Mouse (Mus musculus): ENCODE measurements around the gene Alx3. TPM values are rescaled to one million over a fixed set of nuclear protein-coding genes. Genes with fewer than 3 reads are reported as not detected.

Alx3 gene
- total and polyA plus RNA-seq, 3 experiments: not detected

DNA sequence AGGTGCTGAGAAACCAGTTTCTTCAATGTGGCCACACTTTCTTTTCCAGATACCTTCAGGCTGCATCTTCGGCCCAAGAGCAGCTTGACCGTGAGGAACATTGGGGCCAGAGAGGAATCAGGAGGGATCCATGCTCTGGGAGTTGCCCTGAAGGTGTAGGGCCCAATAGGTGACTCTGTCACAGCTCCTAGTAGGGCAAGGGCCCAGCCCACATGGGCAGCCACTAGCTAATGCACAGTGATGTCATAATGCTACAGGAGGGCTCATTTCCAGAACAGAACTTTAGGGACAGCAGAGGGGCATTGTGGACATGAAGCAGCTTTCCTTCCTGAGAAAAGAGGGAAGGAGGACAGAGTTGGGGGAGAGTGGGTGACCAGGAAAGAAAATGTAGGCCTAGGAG is 40.0 kb upstream of the Alx3 start, which contains the start of gene Ubl4b:
Gene Ubl4b, minus strand, starts transcription at position 232 of the 400 bp plus-strand sequence.
- H3K9ac ChIP-seq (ENCODE audit: low read depth, low read length): no peak within 1 kb of the TSS
- H3K27ac ChIP-seq: no peak within 1 kb of the TSS
- H3K36me3 ChIP-seq (ENCODE audit: control insufficient read depth, insufficient read depth, low read length): no peaks in the 10 kb centered on the region
- H3K4me3 ChIP-seq: no peak within 1 kb of the TSS
- intact Hi-C loops (cut with DNase I): loop anchor here (5.0 kb wide), 2 partner anchors 57 to 73 kb away; no protein-coding TSS in a partner anchor
- TF ChIP-seq POLR2A (IDR thresholded peaks at IDR 0.05; ENCODE audit: insufficient read depth, low read depth, low read length): no peak
- TF ChIP-seq CTCF (IDR thresholded peaks at IDR 0.05): no peak
- no peak for TF ChIP-seq EP300 (IDR thresholded peaks at IDR 0.05; ENCODE audit: insufficient read depth, low read depth, low read length)
- H3K79me2 ChIP-seq (replicated peaks; ENCODE audit: control insufficient read depth, insufficient read depth, low read length): no peaks in the 10 kb centered on the region
- H3K27me3 ChIP-seq (ENCODE audit: control insufficient read depth, insufficient read depth, low read length): no peaks in the 10 kb centered on the region
- DNase-seq: no peak
- 91% methylated on average over 2 of the region's 2 CpGs for WGBS
- H3K4me1 ChIP-seq (ENCODE audit: control insufficient read depth, insufficient read depth, low read length): no peaks in the 10 kb centered on the region

DNA sequence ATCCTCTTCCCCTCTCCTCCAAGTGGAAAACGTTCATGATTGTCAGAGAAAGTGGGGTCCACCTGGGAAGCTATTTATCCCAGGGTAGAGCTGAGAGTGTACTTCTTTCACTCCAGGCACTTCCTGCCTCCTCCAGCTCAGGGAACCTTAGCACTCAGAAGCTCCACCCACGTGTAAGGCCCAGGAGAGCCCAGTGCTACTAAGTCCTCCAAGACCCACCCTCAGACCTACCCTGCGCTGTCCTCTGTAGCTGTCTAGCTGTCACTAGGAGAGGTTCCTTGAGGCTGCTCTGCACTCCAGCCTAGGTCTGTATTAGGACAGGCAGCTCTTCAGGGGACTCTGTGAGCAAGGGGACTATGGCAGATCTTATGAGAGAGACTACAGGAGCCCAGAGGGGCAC is 36.1 kb upstream of the Alx3 start:
- Histone ChIP-seq H3K4me3 (no peak overlapping the region), H3K9ac (ENCODE audit: low read depth, low read length) (no peak overlapping the region), H3K27ac (no peak overlapping the region), H3K27me3 (ENCODE audit: control insufficient read depth, insufficient read depth, low read length) (no peaks in the 10 kb centered on the region), H3K4me1 (ENCODE audit: control insufficient read depth, insufficient read depth, low read length) (no peaks in the 10 kb centered on the region), H3K79me2 (replicated peaks; ENCODE audit: control insufficient read depth, insufficient read depth, low read length) (no peaks in the 10 kb centered on the region), H3K36me3 (ENCODE audit: control insufficient read depth, insufficient read depth, low read length) (no peaks in the 10 kb centered on the region)
- intact Hi-C loops (cut with DNase I): loop anchor here (1.0 to 5.0 kb wide), 3 partner anchors 21 to 76 kb away; no protein-coding TSS in a partner anchor
- WGBS: 49% methylated on average over 3 of the region's 3 CpGs
- TF ChIP-seq CTCF (IDR thresholded peaks at IDR 0.05) (no peak), EP300 (IDR thresholded peaks at IDR 0.05; ENCODE audit: insufficient read depth, low read depth, low read length) (no peak), POLR2A (IDR thresholded peaks at IDR 0.05; ENCODE audit: insufficient read depth, low read depth, low read length) (no peak)
- DNase-seq: no peak

DNA sequence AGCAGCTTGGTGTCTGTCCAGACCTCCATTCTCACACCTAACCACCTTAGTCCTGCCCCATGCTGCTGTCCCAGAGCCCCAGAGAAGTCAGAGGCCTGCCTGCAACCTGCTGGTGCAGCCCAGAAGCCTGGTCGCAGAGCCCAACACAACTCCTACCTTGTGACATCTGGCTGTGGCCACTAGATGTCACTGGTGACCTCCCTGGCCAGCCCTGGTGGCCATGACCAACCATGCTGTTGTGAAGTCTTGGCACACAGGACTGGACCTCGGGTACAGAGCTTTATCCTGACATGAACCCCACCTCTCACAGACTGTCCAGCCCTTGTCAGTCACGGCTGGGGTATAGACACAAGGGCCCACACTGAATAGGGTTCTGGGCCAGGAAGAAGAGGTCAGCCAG is 35.6 kb upstream of the Alx3 start:
- Histone ChIP-seq H3K9ac (ENCODE audit: low read depth, low read length) (no peak overlapping the region), H3K4me1 (ENCODE audit: control insufficient read depth, insufficient read depth, low read length) (no peaks in the 10 kb centered on the region)
- intact Hi-C loops (cut with DNase I): loop anchor here (1.0 to 5.0 kb wide), 3 partner anchors 20 to 77 kb away; no protein-coding TSS in a partner anchor

DNA sequence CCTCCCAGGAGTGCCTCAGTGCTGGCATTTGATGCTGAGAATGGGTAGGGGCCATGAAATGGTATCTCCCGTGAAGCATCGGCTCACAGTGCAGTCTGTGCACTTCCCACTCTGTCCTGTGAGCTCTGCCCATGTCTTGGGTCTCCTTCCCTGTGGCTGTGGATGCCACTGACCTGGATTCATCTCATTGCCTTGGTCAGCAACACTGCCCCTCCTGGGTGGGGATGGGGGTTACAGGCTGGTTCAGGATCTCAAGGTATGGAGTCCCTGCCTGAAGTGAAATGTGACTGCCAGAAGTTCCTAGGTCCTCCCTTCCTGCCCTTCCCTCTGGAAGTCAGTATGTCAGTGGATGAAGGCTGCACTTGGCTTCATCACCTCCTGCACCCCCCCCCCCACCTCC is 32.7 kb upstream of the Alx3 start:
- intact Hi-C loops (cut with DNase I): no loop called here
- no peak for DNase-seq
- no peaks in the 10 kb centered on the region for H3K4me1 ChIP-seq (ENCODE audit: control insufficient read depth, insufficient read depth, low read length)
- no peaks in the 10 kb centered on the region for H3K79me2 ChIP-seq (replicated peaks; ENCODE audit: control insufficient read depth, insufficient read depth, low read length)
- H3K9ac ChIP-seq (ENCODE audit: low read depth, low read length): no peak overlapping the region
- no peak overlapping the region for H3K27ac ChIP-seq
- TF ChIP-seq POLR2A (IDR thresholded peaks at IDR 0.05; ENCODE audit: insufficient read depth, low read depth, low read length) (no peak), EP300 (IDR thresholded peaks at IDR 0.05; ENCODE audit: insufficient read depth, low read depth, low read length) (no peak), CTCF (IDR thresholded peaks at IDR 0.05) (no peak)
- H3K4me3 ChIP-seq: no peak overlapping the region
- H3K27me3 ChIP-seq (ENCODE audit: control insufficient read depth, insufficient read depth, low read length): no peaks in the 10 kb centered on the region
- 89% methylated on average over 2 of the region's 2 CpGs for WGBS
- no peaks in the 10 kb centered on the region for H3K36me3 ChIP-seq (ENCODE audit: control insufficient read depth, insufficient read depth, low read length)

More for the DNA sequence above, 35.6 kb upstream of the Alx3 start:
- Histone ChIP-seq H3K27ac (no peak overlapping the region; the same call in 1 of the 2 replicates), H3K4me3 (no peak overlapping the region), H3K36me3 (ENCODE audit: control insufficient read depth, insufficient read depth, low read length) (no peaks in the 10 kb centered on the region), H3K27me3 (ENCODE audit: control insufficient read depth, insufficient read depth, low read length) (no peaks in the 10 kb centered on the region), H3K79me2 (replicated peaks; ENCODE audit: control insufficient read depth, insufficient read depth, low read length) (no peaks in the 10 kb centered on the region)
- peak; percentile 71 to 75 for DNase-seq
- WGBS: 6% methylated on average over 3 of the region's 3 CpGs
- TF ChIP-seq CTCF (IDR thresholded peaks at IDR 0.05) (peak; percentile 94), POLR2A (IDR thresholded peaks at IDR 0.05; ENCODE audit: insufficient read depth, low read depth, low read length) (no peak), EP300 (IDR thresholded peaks at IDR 0.05; ENCODE audit: insufficient read depth, low read depth, low read length) (peak; percentile 83; the same call in 1 of the 2 replicates)

DNA sequence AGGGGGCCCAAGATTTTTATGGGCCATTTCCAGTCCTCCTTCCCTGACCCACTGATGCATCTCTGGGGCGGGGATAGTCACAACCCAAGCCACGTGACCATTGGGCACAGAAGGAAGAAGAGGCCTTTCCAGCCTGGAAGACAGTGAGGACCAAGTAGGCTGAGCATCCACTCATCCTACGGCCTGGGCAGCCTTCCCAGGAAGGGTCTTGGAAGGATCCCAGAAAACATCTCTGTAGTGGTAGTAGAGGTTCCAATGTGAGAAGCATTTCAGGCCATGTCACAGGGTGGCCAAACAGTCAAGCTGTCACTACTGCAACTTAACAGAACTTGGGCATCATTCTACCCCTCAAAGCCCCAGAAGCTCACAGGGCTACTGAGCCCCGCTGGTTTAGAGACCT is 32.2 kb upstream of the Alx3 start:
- intact Hi-C loops (cut with DNase I): no loop called here
- no peak for DNase-seq

DNA sequence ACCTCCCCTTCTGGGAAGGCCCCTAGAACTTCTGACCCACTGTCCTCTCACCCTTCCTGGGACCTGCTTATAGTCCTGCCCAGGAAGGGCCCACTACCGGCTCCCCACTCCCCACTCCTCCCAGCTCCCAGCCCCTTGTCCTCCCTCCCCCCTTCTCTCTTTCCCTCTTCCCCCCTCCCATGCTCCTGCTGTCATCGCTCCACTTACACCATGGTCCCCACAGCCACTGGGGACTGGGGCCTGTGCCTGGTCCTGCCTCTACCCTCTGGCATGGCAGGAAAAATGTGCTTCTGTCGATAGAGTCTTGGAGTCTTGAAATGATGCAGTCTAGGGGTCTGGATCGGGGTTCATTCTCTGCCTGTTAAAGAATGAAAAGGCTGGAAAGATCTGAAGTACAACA is 31.0 kb upstream of the Alx3 start:
- no peak for TF ChIP-seq POLR2A (IDR thresholded peaks at IDR 0.05; ENCODE audit: insufficient read depth, low read depth, low read length)
- TF ChIP-seq CTCF (IDR thresholded peaks at IDR 0.05): no peak
- no peak for TF ChIP-seq EP300 (IDR thresholded peaks at IDR 0.05; ENCODE audit: insufficient read depth, low read depth, low read length)
- no peaks in the 10 kb centered on the region for H3K4me1 ChIP-seq (ENCODE audit: control insufficient read depth, insufficient read depth, low read length)
- DNase-seq: no peak
- H3K27me3 ChIP-seq (ENCODE audit: control insufficient read depth, insufficient read depth, low read length): no peaks in the 10 kb centered on the region
- H3K36me3 ChIP-seq (ENCODE audit: control insufficient read depth, insufficient read depth, low read length): no peaks in the 10 kb centered on the region
- WGBS: 45% methylated on average over 4 of the region's 4 CpGs
- no peak overlapping the region for H3K27ac ChIP-seq
- intact Hi-C loops (cut with DNase I): no loop called here
- H3K9ac ChIP-seq (ENCODE audit: low read depth, low read length): no peak overlapping the region
- H3K4me3 ChIP-seq: no peak overlapping the region
- no peaks in the 10 kb centered on the region for H3K79me2 ChIP-seq (replicated peaks; ENCODE audit: control insufficient read depth, insufficient read depth, low read length)

More for the DNA sequence above, 32.2 kb upstream of the Alx3 start:
- H3K79me2 ChIP-seq (replicated peaks; ENCODE audit: control insufficient read depth, insufficient read depth, low read length): no peaks in the 10 kb centered on the region
- 69% methylated on average over 4 of the region's 4 CpGs for WGBS
- no peaks in the 10 kb centered on the region for H3K4me1 ChIP-seq (ENCODE audit: control insufficient read depth, insufficient read depth, low read length)
- H3K27ac ChIP-seq: no peak overlapping the region
- no peaks in the 10 kb centered on the region for H3K36me3 ChIP-seq (ENCODE audit: control insufficient read depth, insufficient read depth, low read length)
- H3K27me3 ChIP-seq (ENCODE audit: control insufficient read depth, insufficient read depth, low read length): no peaks in the 10 kb centered on the region
- no peak overlapping the region for H3K4me3 ChIP-seq
- TF ChIP-seq POLR2A (IDR thresholded peaks at IDR 0.05; ENCODE audit: insufficient read depth, low read depth, low read length) (no peak), CTCF (IDR thresholded peaks at IDR 0.05) (no peak)
- no peak overlapping the region for H3K9ac ChIP-seq (ENCODE audit: low read depth, low read length)

Measured in heart, adult 2 months (tissue).